Mouse (Mus musculus): ENCODE measurements around the gene Pde8a.

Pde8a gene

GRCm38 (mm10) chr7:81341563-81341962, 128.2 kb downstream of the Pde8a start:
- peak; percentile 47 for DNase-seq

- DNase-seq, result no peak
Observed at GRCm38 (mm10) chr7:81342356-81343094, 129.1 kb downstream of the Pde8a start.

GRCm38 (mm10) chr7:81343316-81343715, 129.9 kb downstream of the Pde8a start:
- no peak for DNase-seq

- DNase-seq, result no peak
Observed at GRCm38 (mm10) chr7:81343831-81344230, 130.4 kb downstream of the Pde8a start.

GRCm38 (mm10) chr7:81344544-81345446, 131.4 kb downstream of the Pde8a start, which contains the start of gene Rps17:
Gene Rps17 (minus strand): TSS chr7:81345254.
- peak; percentile 95 for DNase-seq

GRCm38 (mm10) chr7:81345447-81346170, 132.2 kb downstream of the Pde8a start:
- DNase-seq, result no peak

GRCm38 (mm10) chr7:81348206-81348605, 134.8 kb downstream of the Pde8a start:
- DNase-seq, result no peak

GRCm38 (mm10) chr7:81351826-81352225, 138.4 kb downstream of the Pde8a start:
- DNase-seq, result no peak

- DNase-seq, result no peak
Observed at GRCm38 (mm10) chr7:81355746-81356145, 142.3 kb downstream of the Pde8a start.

- DNase-seq, result no peak
Observed at GRCm38 (mm10) chr7:81356360-81356759, 143.0 kb downstream of the Pde8a start.

GRCm38 (mm10) chr7:81356975-81357374, 143.6 kb downstream of the Pde8a start:
- DNase-seq, result peak; percentile 34

GRCm38 (mm10) chr7:81367946-81368345, 154.6 kb downstream of the Pde8a start:
- DNase-seq, result no peak

- DNase-seq, result no peak
Observed at GRCm38 (mm10) chr7:81369724-81370123, 156.3 kb downstream of the Pde8a start.

GRCm38 (mm10) chr7:81371811-81372210, 158.4 kb downstream of the Pde8a start:
- DNase-seq, result no peak

GRCm38 (mm10) chr7:81372337-81372920, 159.0 kb downstream of the Pde8a start:
- peak; percentile 24 for DNase-seq

GRCm38 (mm10) chr7:81379363-81379762, 166.0 kb downstream of the Pde8a start:
- DNase-seq, result no peak

All from lung, postnatal 36 days (tissue).